Mouse (Mus musculus): Measurements from ENCODE around the gene Klf7.

DNA sequence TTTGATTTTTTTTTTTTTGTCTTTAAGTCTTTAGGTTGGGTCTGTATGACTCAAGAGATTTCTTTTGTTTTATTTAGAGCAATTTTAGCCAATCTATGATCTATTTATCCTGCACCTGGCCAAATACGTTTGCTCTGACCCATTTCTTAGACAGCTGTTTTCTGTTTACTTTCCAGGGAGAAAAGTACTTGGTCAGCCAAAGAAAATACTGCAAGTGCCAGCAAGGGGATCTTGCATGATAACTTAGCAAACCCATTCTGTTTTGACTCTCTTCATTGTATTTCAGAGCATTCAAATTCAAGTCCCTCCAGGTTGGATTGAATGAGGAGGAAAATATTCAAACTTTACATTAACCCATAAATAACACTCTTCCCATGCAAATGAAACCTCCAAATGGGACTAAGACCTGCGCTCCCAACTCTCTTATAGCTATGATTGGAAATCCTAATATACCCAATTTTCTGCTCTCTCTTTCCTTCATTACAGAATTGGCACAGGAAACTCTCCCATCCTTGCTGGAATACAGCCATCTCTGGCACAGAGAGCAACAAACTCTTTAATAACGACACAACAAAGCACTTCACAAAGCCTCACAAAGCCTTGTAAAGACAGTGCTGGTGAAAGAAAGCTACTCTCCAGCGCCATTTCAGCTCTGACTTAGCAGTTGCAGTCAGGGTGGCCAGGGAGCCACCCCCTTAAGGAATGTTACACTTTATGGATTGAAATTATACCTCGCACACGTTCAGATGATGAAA is 20.8 kb upstream of the Klf7 start:
- TF ChIP-seq EP300 (IDR thresholded peaks at IDR 0.05; ENCODE audit: insufficient read depth, low read depth, low read length) (no peak), POLR2A (IDR thresholded peaks at IDR 0.05; ENCODE audit: insufficient read depth, low read depth, low read length) (no peak), CTCF (IDR thresholded peaks at IDR 0.05) (no peak)
